Mouse (Mus musculus) megakaryocyte, embryonic 14.5 days (primary cell): Measurements from ENCODE around the gene Sntb2.

Experiments
- FLI1 ChIP-seq: IDR thresholded peaks from 2 replicates; pipeline ENCODE4 v1.6.1; 2012; ENCODE audit warnings: low read length, inconsistent platforms, mixed read lengths
- GATA1 ChIP-seq: IDR thresholded peaks from 3 replicates; pipeline ENCODE4 v1.6.1; 2012; ENCODE audit warnings: mixed read lengths, low read length, inconsistent platforms, borderline replicate concordance

DNA sequence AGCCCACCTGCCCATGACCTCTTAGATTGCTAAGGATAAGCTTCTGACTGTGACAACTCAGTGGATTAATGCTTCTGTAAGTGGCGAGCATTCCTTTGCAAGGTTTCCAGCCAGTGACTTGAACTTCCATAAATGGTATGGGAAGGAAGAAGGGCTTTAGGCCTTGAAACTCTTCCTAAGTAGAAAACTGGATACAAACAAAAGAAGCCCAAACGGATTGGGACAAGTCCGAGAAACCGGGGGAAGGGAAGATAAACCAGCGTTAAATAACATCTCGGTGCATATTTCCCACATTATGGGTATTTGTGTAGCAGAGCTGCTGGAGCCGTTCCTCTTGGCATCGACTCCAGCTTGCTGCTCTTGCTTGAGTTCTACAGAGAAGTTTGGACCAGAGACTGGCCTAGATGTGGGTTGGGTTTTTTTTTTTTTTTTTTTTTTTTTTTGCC is 10.6 kb upstream of the Sntb2 start:
- TF ChIP-seq GATA1 (no peak), FLI1 (no peak)
